Mouse (Mus musculus) heart, embryonic 13.5 days (tissue): ENCODE data around the gene 2700081O15Rik. TPM values are rescaled to one million over a fixed set of nuclear protein-coding genes. Genes with fewer than 3 reads are reported as not detected.
"Not testable (repeated sequence)": the region's sequence is repeated elsewhere in the genome, so short reads cannot be mapped to it uniquely, and the experiment has no call there.

Experiments
- ATAC-seq: fragments of 200-750 bp; cut with Nextera tagmentation; 2 replicates; pipeline ENCODE4 v1.8.0; 2017; ENCODE audit warnings: moderate TSS enrichment; ENCODE audit not compliant: insufficient number of reproducible peaks, low FRiP score, low TSS enrichment; ENCODE audit errors: extremely low read depth
- H3K27ac ChIP-seq: fragments of 300-500 bp; sonication (generic); replicated peaks from 2 replicates; pipeline ENCODE4 v1.5.1; 2015; ENCODE audit warnings: moderate library complexity, mild to moderate bottlenecking, inconsistent platforms
- H3K27me3 ChIP-seq: fragments of 300-500 bp; sonication (generic); replicated peaks from 2 replicates; pipeline ENCODE4 v1.6.1; 2015; ENCODE audit warnings: mild to moderate bottlenecking, inconsistent platforms
- H3K36me3 ChIP-seq: fragments of 300-500 bp; sonication (generic); 2 replicates; pipeline ENCODE4 v1.6.1; 2015; ENCODE audit warnings: mild to moderate bottlenecking, inconsistent platforms
- H3K4me1 ChIP-seq: fragments of 300-500 bp; sonication (generic); 2 replicates; pipeline ENCODE4 v1.6.1; 2015; ENCODE audit warnings: inconsistent platforms
- H3K4me2 ChIP-seq: fragments of 300-500 bp; sonication (generic); 2 replicates; pipeline ENCODE4 v1.6.1; 2015; ENCODE audit warnings: inconsistent platforms, mild to moderate bottlenecking, moderate library complexity
- H3K4me3 ChIP-seq: fragments of 300-500 bp; sonication (generic); 2 replicates; pipeline ENCODE4 v1.5.1; 2015; ENCODE audit warnings: moderate library complexity, mild to moderate bottlenecking, inconsistent platforms
- H3K9ac ChIP-seq: fragments of 300-500 bp; sonication (generic); 2 replicates; pipeline ENCODE4 v1.6.1; 2015; ENCODE audit warnings: inconsistent platforms, mild to moderate bottlenecking, moderate library complexity
- H3K9me3 ChIP-seq: fragments of 300-500 bp; sonication (generic); 2 replicates; pipeline ENCODE4 v1.6.1; 2016; ENCODE audit warnings: inconsistent platforms
- WGBS: fragments of 180-500 bp; shearing (Covaris S2); methylation state at CpG from one replicate; pipeline ENCODE4 v1.1.7; 2015; ENCODE audit warnings: mixed read lengths; 5-methylcytosine and 5-hydroxymethylcytosine counted together
- polyA plus RNA-seq: library from polyadenylated mRNA; unstranded; fragments of >200 nt; fragmentation: Nextera tagmentation; extraction: Ambion mirVana; gene quantifications from 2 replicates; pipeline ENCODE4 v1.2.1, GENCODE M21; 2015

The 2700081O15Rik gene
- polyA plus RNA-seq, result 3.5 and 3.7 TPM in 2 replicates

- Histone ChIP-seq H3K36me3 (peaks cover 24% of the 10 kb centered on the region), H3K9me3 (no peaks in the 10 kb centered on the region), H3K4me2 (peak within 1 kb of the TSS; percentile 71), H3K4me3 (peak within 1 kb of the TSS; percentile 82), H3K27ac (peak within 1 kb of the TSS; percentile 95), H3K4me1 (peaks cover 50% of the 10 kb centered on the region), H3K27me3 (no peaks in the 10 kb centered on the region), H3K9ac (peak within 1 kb of the TSS; percentile 100)
- WGBS, result under 1% methylated on average over 106 of the region's 107 CpGs
- peak; percentile 49; the same call in 1 of the 2 replicates for ATAC-seq
Observed at GRCm38 (mm10) chr19:7416834-7417735, at the start of gene 2700081O15Rik. TSS of gene 2700081O15Rik (plus strand) at chr19:7417625.

GRCm38 (mm10) chr19:7369469-7369868 lies 48.0 kb upstream of the 2700081O15Rik start:
- not testable (repeated sequence) for ATAC-seq, H3K4me2 ChIP-seq, H3K27me3 ChIP-seq, H3K9me3 ChIP-seq, H3K4me1 ChIP-seq, H3K27ac ChIP-seq, H3K9ac ChIP-seq, H3K4me3 ChIP-seq
- H3K36me3 ChIP-seq, result peaks cover 88% of the 10 kb centered on the region
- WGBS, result 75% methylated on average over 4 of the region's 4 CpGs

GRCm38 (mm10) chr19:7374491-7374890 lies 42.9 kb upstream of the 2700081O15Rik start:
- Histone ChIP-seq H3K9me3 (no peaks in the 10 kb centered on the region), H3K27me3 (no peaks in the 10 kb centered on the region), H3K4me3 (no peak overlapping the region), H3K9ac (no peak overlapping the region), H3K27ac (no peak overlapping the region), H3K4me1 (peaks cover 29% of the 10 kb centered on the region), H3K4me2 (no peak overlapping the region), H3K36me3 (peaks cover 81% of the 10 kb centered on the region)
- ATAC-seq, result no peak
- 94% methylated on average over 8 of the region's 8 CpGs for whole genome bisulfite sequencing

- Histone ChIP-seq H3K9ac (no peak overlapping the region), H3K4me3 (no peak overlapping the region), H3K4me2 (no peak overlapping the region), H3K27ac (no peak overlapping the region), H3K36me3 (peaks cover 54% of the 10 kb centered on the region), H3K9me3 (no peaks in the 10 kb centered on the region), H3K4me1 (peaks cover 52% of the 10 kb centered on the region), H3K27me3 (no peaks in the 10 kb centered on the region)
- 61% methylated on average over 2 of the region's 2 CpGs for WGBS
- ATAC-seq, result no peak
Observed at GRCm38 (mm10) chr19:7377639-7378038, 39.8 kb upstream of the 2700081O15Rik start.

GRCm38 (mm10) chr19:7381906-7382247 lies 35.5 kb upstream of the 2700081O15Rik start:
- Histone ChIP-seq H3K9ac (peak overlapping the region; percentile 98), H3K4me1 (peaks cover 52% of the 10 kb centered on the region), H3K9me3 (peaks cover 11% of the 10 kb centered on the region), H3K36me3 (peaks cover 34% of the 10 kb centered on the region), H3K27ac (peak overlapping the region; percentile 94), H3K4me2 (peak overlapping the region; percentile 89), H3K27me3 (no peaks in the 10 kb centered on the region), H3K4me3 (peak overlapping the region; percentile 94)
- 3% methylated on average over 8 of the region's 8 CpGs for WGBS
- ATAC-seq, result no peak

GRCm38 (mm10) chr19:7382248-7382902 lies 35.0 kb upstream of the 2700081O15Rik start:
- ATAC-seq, result peak; percentile 58
- under 1% methylated on average over 56 of the region's 60 CpGs for WGBS
- Histone ChIP-seq H3K4me3 (peak overlapping the region; percentile 94), H3K9me3 (peaks cover 11% of the 10 kb centered on the region), H3K27me3 (no peaks in the 10 kb centered on the region), H3K4me2 (peak overlapping the region; percentile 89), H3K4me1 (peaks cover 48% of the 10 kb centered on the region), H3K27ac (peak overlapping the region; percentile 94), H3K36me3 (peaks cover 34% of the 10 kb centered on the region), H3K9ac (peak overlapping the region; percentile 98)

- WGBS, result 2% methylated on average over 46 of the region's 52 CpGs
- Histone ChIP-seq H3K4me2 (peak within 1 kb of the TSS; percentile 89), H3K9me3 (peaks cover 16% of the 10 kb centered on the region), H3K4me3 (peak within 1 kb of the TSS; percentile 94), H3K27ac (peak within 1 kb of the TSS; percentile 94), H3K27me3 (no peaks in the 10 kb centered on the region), H3K36me3 (peaks cover 26% of the 10 kb centered on the region), H3K9ac (peak within 1 kb of the TSS; percentile 98), H3K4me1 (peaks cover 43% of the 10 kb centered on the region)
- peak; percentile 98 for ATAC-seq
Observed at GRCm38 (mm10) chr19:7382903-7383865, 34.2 kb upstream of the 2700081O15Rik start, which contains the start of gene Spindoc. TSS of gene Spindoc (minus strand) at chr19:7382994.

- 65% methylated on average over 2 of the region's 2 CpGs for WGBS
- Histone ChIP-seq H3K9ac (no peak overlapping the region), H3K36me3 (peaks cover 12% of the 10 kb centered on the region; the same call in 1 of the 2 replicates), H3K9me3 (peaks cover 29% of the 10 kb centered on the region), H3K4me3 (no peak overlapping the region), H3K4me2 (no peak overlapping the region), H3K27me3 (no peaks in the 10 kb centered on the region), H3K27ac (no peak overlapping the region), H3K4me1 (peaks cover 22% of the 10 kb centered on the region)
- no peak for ATAC-seq
Observed at GRCm38 (mm10) chr19:7386042-7386441, 31.4 kb upstream of the 2700081O15Rik start.

GRCm38 (mm10) chr19:7388488-7388887 lies 28.9 kb upstream of the 2700081O15Rik start:
- H3K4me2 ChIP-seq, result no peak overlapping the region
- H3K27me3 ChIP-seq, result no peaks in the 10 kb centered on the region
- no peak overlapping the region for H3K4me3 ChIP-seq
- peaks cover 12% of the 10 kb centered on the region; the same call in 1 of the 2 replicates for H3K36me3 ChIP-seq
- no peak overlapping the region for H3K27ac ChIP-seq
- peaks cover 35% of the 10 kb centered on the region for H3K9me3 ChIP-seq
- no peak overlapping the region for H3K9ac ChIP-seq
- 75% methylated on average over 6 of the region's 6 CpGs for WGBS
- no peak for ATAC-seq
- peaks cover 10% of the 10 kb centered on the region for H3K4me1 ChIP-seq

GRCm38 (mm10) chr19:7396867-7397826 lies 20.3 kb upstream of the 2700081O15Rik start:
- H3K9ac ChIP-seq, H3K27ac ChIP-seq, ATAC-seq, H3K9me3 ChIP-seq, H3K4me1 ChIP-seq, H3K4me3 ChIP-seq, H3K4me2 ChIP-seq, H3K36me3 ChIP-seq: not testable (repeated sequence)
- WGBS, result 67% methylated on average over 10 of the region's 10 CpGs
- peaks cover 11% of the 10 kb centered on the region for H3K27me3 ChIP-seq
